Mouse (Mus musculus): ENCODE data around the gene Akap2. TPM values are rescaled to one million over a fixed set of nuclear protein-coding genes. Genes with fewer than 3 reads are reported as not detected.

The Akap2 gene
- total and polyA plus RNA-seq, 2 experiments, result 4.2 to 6.5 TPM

- no peaks in the 10 kb centered on the region for H3K36me3 ChIP-seq (ENCODE audit: control insufficient read depth, insufficient read depth, low read length)
- H3K4me1 ChIP-seq (ENCODE audit: control insufficient read depth, insufficient read depth, low read length), result peaks cover 2% of the 10 kb centered on the region; the same call in 1 of the 2 replicates
- peak overlapping the region; percentile 48; the same call in 1 of the 2 replicates for H3K27ac ChIP-seq (replicated peaks; ENCODE audit: insufficient read depth, low read depth, low read length)
- H3K79me2 ChIP-seq (ENCODE audit: control insufficient read depth, insufficient read depth, low read length), result no peaks in the 10 kb centered on the region
- no peaks in the 10 kb centered on the region for H3K27me3 ChIP-seq (ENCODE audit: control insufficient read depth, insufficient read depth, low read length)
- H3K4me3 ChIP-seq (ENCODE audit: insufficient read depth, low read depth, low read length), result no peak overlapping the region
- no peak overlapping the region for H3K9ac ChIP-seq (ENCODE audit: low read depth, low read length)
- 51% methylated on average over 1 of the region's 1 CpGs for WGBS
- TF ChIP-seq CTCF (IDR thresholded peaks at IDR 0.05; ENCODE audit: low read depth, low read length) (no peak), POLR2A (IDR thresholded peaks at IDR 0.05; ENCODE audit: extremely low read depth, insufficient read depth, low read length) (no peak)
- peak; percentile 38 for DNase-seq (ENCODE audit: extremely low read depth, low read depth, low spot score)
These were observed 47.5 kb downstream of the Akap2 start for GRCm38 (mm10) chr4:57764926-57765325.

GRCm38 (mm10) chr4:57765806-57766205 is 48.3 kb downstream of the Akap2 start:
- no peak overlapping the region for H3K4me3 ChIP-seq (ENCODE audit: insufficient read depth, low read depth, low read length)
- TF ChIP-seq CTCF (IDR thresholded peaks at IDR 0.05; ENCODE audit: low read depth, low read length) (no peak), POLR2A (IDR thresholded peaks at IDR 0.05; ENCODE audit: extremely low read depth, insufficient read depth, low read length) (no peak)
- no peaks in the 10 kb centered on the region for H3K27me3 ChIP-seq (ENCODE audit: control insufficient read depth, insufficient read depth, low read length)
- no peaks in the 10 kb centered on the region for H3K36me3 ChIP-seq (ENCODE audit: control insufficient read depth, insufficient read depth, low read length)
- H3K79me2 ChIP-seq (ENCODE audit: control insufficient read depth, insufficient read depth, low read length), result no peaks in the 10 kb centered on the region
- peaks cover 2% of the 10 kb centered on the region; the same call in 1 of the 2 replicates for H3K4me1 ChIP-seq (ENCODE audit: control insufficient read depth, insufficient read depth, low read length)
- DNase-seq (ENCODE audit: extremely low read depth, low read depth, low spot score), result no peak
- no peak overlapping the region for H3K9ac ChIP-seq (ENCODE audit: low read depth, low read length)
- WGBS, result 77% methylated on average over 4 of the region's 4 CpGs
- no peak overlapping the region for H3K27ac ChIP-seq (replicated peaks; ENCODE audit: insufficient read depth, low read depth, low read length)

- no peaks in the 10 kb centered on the region for H3K27me3 ChIP-seq (ENCODE audit: control insufficient read depth, insufficient read depth, low read length)
- H3K79me2 ChIP-seq (ENCODE audit: control insufficient read depth, insufficient read depth, low read length), result no peaks in the 10 kb centered on the region; the same call in 1 of the 2 replicates
- H3K4me3 ChIP-seq (ENCODE audit: insufficient read depth, low read depth, low read length), result no peak overlapping the region
- no peak for DNase-seq (ENCODE audit: extremely low read depth, low read depth, low spot score)
- H3K4me1 ChIP-seq (ENCODE audit: control insufficient read depth, insufficient read depth, low read length), result peaks cover 4% of the 10 kb centered on the region; the same call in 1 of the 2 replicates
- no peak overlapping the region for H3K27ac ChIP-seq (replicated peaks; ENCODE audit: insufficient read depth, low read depth, low read length)
- TF ChIP-seq POLR2A (IDR thresholded peaks at IDR 0.05; ENCODE audit: extremely low read depth, insufficient read depth, low read length) (no peak), CTCF (IDR thresholded peaks at IDR 0.05; ENCODE audit: low read depth, low read length) (no peak)
- WGBS, result 93% methylated on average over 3 of the region's 3 CpGs
- H3K36me3 ChIP-seq (ENCODE audit: control insufficient read depth, insufficient read depth, low read length), result no peaks in the 10 kb centered on the region
- no peak overlapping the region for H3K9ac ChIP-seq (ENCODE audit: low read depth, low read length)
These were observed 51.5 kb downstream of the Akap2 start for GRCm38 (mm10) chr4:57769007-57769406.

- H3K36me3 ChIP-seq (ENCODE audit: control insufficient read depth, insufficient read depth, low read length), result no peaks in the 10 kb centered on the region
- H3K9ac ChIP-seq (ENCODE audit: low read depth, low read length), result no peak overlapping the region
- no peaks in the 10 kb centered on the region; the same call in 1 of the 2 replicates for H3K79me2 ChIP-seq (ENCODE audit: control insufficient read depth, insufficient read depth, low read length)
- H3K4me3 ChIP-seq (ENCODE audit: insufficient read depth, low read depth, low read length), result no peak overlapping the region
- H3K27ac ChIP-seq (replicated peaks; ENCODE audit: insufficient read depth, low read depth, low read length), result no peak overlapping the region
- WGBS, result 83% methylated on average over 4 of the region's 4 CpGs
- no peak for TF ChIP-seq CTCF (IDR thresholded peaks at IDR 0.05; ENCODE audit: low read depth, low read length)
- TF ChIP-seq POLR2A (IDR thresholded peaks at IDR 0.05; ENCODE audit: extremely low read depth, insufficient read depth, low read length), result no peak
- 0 out of 2 replicates have a peak, but pooled peaks cover 2% of the 10 kb centered on the region for H3K4me1 ChIP-seq (ENCODE audit: control insufficient read depth, insufficient read depth, low read length)
- no peaks in the 10 kb centered on the region for H3K27me3 ChIP-seq (ENCODE audit: control insufficient read depth, insufficient read depth, low read length)
- DNase-seq (ENCODE audit: extremely low read depth, low read depth, low spot score), result no peak
These were observed 52.8 kb downstream of the Akap2 start for GRCm38 (mm10) chr4:57770185-57770823.

- no peaks in the 10 kb centered on the region for H3K36me3 ChIP-seq (ENCODE audit: control insufficient read depth, insufficient read depth, low read length)
- WGBS, result 100% methylated on average over 2 of the region's 2 CpGs
- H3K4me1 ChIP-seq (ENCODE audit: control insufficient read depth, insufficient read depth, low read length), result 0 out of 2 replicates have a peak, but pooled peaks cover 2% of the 10 kb centered on the region
- H3K27me3 ChIP-seq (ENCODE audit: control insufficient read depth, insufficient read depth, low read length), result no peaks in the 10 kb centered on the region
- H3K9ac ChIP-seq (ENCODE audit: low read depth, low read length), result no peak overlapping the region
- H3K79me2 ChIP-seq (ENCODE audit: control insufficient read depth, insufficient read depth, low read length), result no peaks in the 10 kb centered on the region; the same call in 1 of the 2 replicates
- no peak for DNase-seq (ENCODE audit: extremely low read depth, low read depth, low spot score)
- TF ChIP-seq POLR2A (IDR thresholded peaks at IDR 0.05; ENCODE audit: extremely low read depth, insufficient read depth, low read length) (no peak), CTCF (IDR thresholded peaks at IDR 0.05; ENCODE audit: low read depth, low read length) (no peak)
- H3K4me3 ChIP-seq (ENCODE audit: insufficient read depth, low read depth, low read length), result no peak overlapping the region
- H3K27ac ChIP-seq (replicated peaks; ENCODE audit: insufficient read depth, low read depth, low read length), result no peak overlapping the region
These were observed 54.2 kb downstream of the Akap2 start for GRCm38 (mm10) chr4:57771558-57772219.
